ENCODE assay signal across 12 mouse cellular contexts in the genomic region with DNA sequence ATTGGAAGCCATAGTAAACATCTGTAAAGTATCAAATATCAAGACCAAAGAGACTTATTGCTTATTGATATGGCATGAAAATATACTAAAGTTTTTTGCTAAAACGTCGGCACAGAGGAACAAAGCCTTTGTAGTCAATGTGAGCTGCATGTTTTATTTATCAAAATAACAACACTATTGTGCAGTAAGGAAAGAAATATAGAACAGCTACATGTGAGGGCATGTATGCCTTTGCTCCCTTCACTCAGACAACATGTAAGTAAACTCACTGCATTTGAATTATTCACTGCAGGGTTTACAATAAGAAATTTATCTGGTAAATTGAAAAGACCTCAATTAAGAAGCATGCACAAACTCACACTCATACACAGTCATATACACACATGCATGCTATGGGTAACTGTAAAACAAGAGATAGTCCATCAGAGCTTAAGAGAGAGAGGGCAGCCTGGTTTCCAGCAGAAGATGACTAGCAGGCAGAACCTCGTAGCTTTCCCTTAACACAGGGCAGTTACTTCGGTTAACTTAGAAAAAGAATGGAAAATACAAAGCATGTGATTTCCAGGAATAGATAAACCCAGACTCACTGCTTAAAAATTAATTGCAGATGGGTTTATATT.
DNase-seq lines count a peak whose midpoint lies in the region; ATAC-seq and TF ChIP-seq lines count a peak whose summit lies in the region.
"Had no signal": no experiment of that assay in that cellular context is flagged by ENCODE, and none has a peak within 500 bp of the region (broad histone marks: within the 10 kb centered on the region; RNA-seq: fewer than 3 reads in every experiment).

No protein-coding gene starts in this region.

- no peaks in the 10 kb centered on the region for H3K36me3 ChIP-seq in embryonic facial prominence, embryonic 10.5 days (replicated peaks)
- peaks cover 5% of the 10 kb centered on the region for H3K36me3 ChIP-seq in hindbrain, embryonic 10.5 days
- no peaks in the 10 kb centered on the region for H3K36me3 ChIP-seq in midbrain, embryonic 13.5 days
- H3K36me3 ChIP-seq: heart, embryonic 10.5 days; liver, embryonic 13.5 days had no signal

- H3K27me3 ChIP-seq in embryonic facial prominence, embryonic 10.5 days (replicated peaks; ENCODE audit: low read depth, poor library complexity, severe bottlenecking): no peaks in the 10 kb centered on the region
- H3K27me3 ChIP-seq in hindbrain, embryonic 10.5 days (ENCODE audit: insufficient read depth, poor library complexity, severe bottlenecking): no peaks in the 10 kb centered on the region
- H3K27me3 ChIP-seq in midbrain, embryonic 13.5 days: no peaks in the 10 kb centered on the region
- H3K27me3 ChIP-seq: liver, embryonic 13.5 days had no signal

- peak overlapping the region; percentile 91 for H3K9ac ChIP-seq in midbrain, embryonic 13.5 days (replicated peaks)
- H3K9ac ChIP-seq: liver, embryonic 13.5 days had no signal

- peaks cover 55% of the 10 kb centered on the region for H3K4me1 ChIP-seq in embryonic facial prominence, embryonic 10.5 days
- peaks cover 44% of the 10 kb centered on the region for H3K4me1 ChIP-seq in hindbrain, embryonic 10.5 days (replicated peaks)
- H3K4me1 ChIP-seq in midbrain, embryonic 13.5 days (replicated peaks): peaks cover 18% of the 10 kb centered on the region; the same call in 1 of the 2 replicates
- H3K4me1 ChIP-seq: liver, embryonic 13.5 days had no signal

- H3K4me2 ChIP-seq in midbrain, embryonic 13.5 days (replicated peaks): peak overlapping the region; percentile 62
- H3K4me2 ChIP-seq: liver, embryonic 13.5 days had no signal

- intact Hi-C loops in gastrocnemius, adult 2 months (cut with DNase I): no loop called here

- DNase-seq in gastrocnemius, adult 2 months: no peak
- no peak for DNase-seq in gastrocnemius, postnatal 10 days
- no peak for DNase-seq in embryonic facial prominence, embryonic 10.5 days (ENCODE audit: low spot score)
- no peak for DNase-seq in hindbrain, embryonic 10.5 days (ENCODE audit: low spot score)
- no peak for DNase-seq in thymus, postnatal 25 days
- no peak for DNase-seq in adrenal gland, adult 8-10 months
- DNase-seq: layer of hippocampus, adult 9-11 months; liver, embryonic 13.5 days; right cerebral cortex, postnatal 25 days had no signal

- peak overlapping the region; percentile 74 for H3K4me3 ChIP-seq in gastrocnemius, adult 2 months
- H3K4me3 ChIP-seq in embryonic facial prominence, embryonic 10.5 days: peak overlapping the region; percentile 41
- peak overlapping the region; percentile 59 for H3K4me3 ChIP-seq in hindbrain, embryonic 10.5 days
- peak overlapping the region; percentile 57 for H3K4me3 ChIP-seq in midbrain, embryonic 13.5 days (replicated peaks)
- H3K4me3 ChIP-seq: heart, embryonic 10.5 days; liver, embryonic 13.5 days had no signal

- peak overlapping the region; percentile 86 for H3K27ac ChIP-seq in gastrocnemius, adult 2 months
- peak overlapping the region; percentile 58 for H3K27ac ChIP-seq in embryonic facial prominence, embryonic 10.5 days (replicated peaks)
- peak overlapping the region; percentile 96 for H3K27ac ChIP-seq in hindbrain, embryonic 10.5 days
- peak overlapping the region; percentile 95 for H3K27ac ChIP-seq in midbrain, embryonic 13.5 days
- H3K27ac ChIP-seq: heart, embryonic 10.5 days; liver, embryonic 13.5 days had no signal

- 48% methylated on average over 4 of the region's 4 CpGs for WGBS in embryonic facial prominence, embryonic 10.5 days
- WGBS in hindbrain, embryonic 10.5 days: 21% methylated on average over 4 of the region's 4 CpGs
- WGBS in midbrain, embryonic 13.5 days: 3% methylated on average over 4 of the region's 4 CpGs

- no peak for TF ChIP-seq CTCF in gastrocnemius, adult 2 months (IDR thresholded peaks at IDR 0.05)

- H3K9me3 ChIP-seq in embryonic facial prominence, embryonic 10.5 days: no peaks in the 10 kb centered on the region
- H3K9me3 ChIP-seq in hindbrain, embryonic 10.5 days: no peaks in the 10 kb centered on the region
- H3K9me3 ChIP-seq in midbrain, embryonic 13.5 days: no peaks in the 10 kb centered on the region
- H3K9me3 ChIP-seq: heart, embryonic 10.5 days; liver, embryonic 13.5 days had no signal

- ATAC-seq in midbrain, embryonic 13.5 days: no peak
- no peak for ATAC-seq in megakaryocyte progenitor cell, adult 5-6 weeks (replicated peaks; ENCODE audit: poor library complexity)
